Mouse (Mus musculus) thymus, postnatal 4 days (tissue): ENCODE measurements around the gene Fsd2.

Experiments
- DNase-seq: peaks from one replicate; pipeline ENCODE4 v3.0.0; 2021

The Fsd2 gene

DNA sequence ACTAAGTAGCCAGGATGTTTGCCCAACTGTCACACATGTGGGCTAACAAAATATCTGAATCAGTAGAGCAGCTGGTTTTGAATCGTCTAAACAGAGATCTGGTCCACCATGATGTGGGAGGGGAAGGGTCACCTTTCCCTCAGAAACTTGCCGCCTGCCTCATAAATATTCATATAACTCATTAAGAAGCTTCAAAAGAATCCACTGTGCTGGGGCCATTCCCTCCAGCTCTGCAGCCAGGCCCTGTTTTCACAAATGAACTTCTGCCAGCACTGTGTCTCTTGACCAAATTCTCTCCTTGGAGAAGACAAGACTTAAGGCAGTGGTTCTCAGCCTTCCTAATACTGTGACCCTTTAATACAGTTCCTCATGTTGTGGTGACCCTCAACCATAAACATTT, 27.2 kb downstream of the Fsd2 start:
- DNase-seq: no peak

- peak; percentile 21 for DNase-seq
These were observed 28.6 kb downstream of the Fsd2 start for GRCm38 (mm10) chr7:81538070-81538675.

DNA sequence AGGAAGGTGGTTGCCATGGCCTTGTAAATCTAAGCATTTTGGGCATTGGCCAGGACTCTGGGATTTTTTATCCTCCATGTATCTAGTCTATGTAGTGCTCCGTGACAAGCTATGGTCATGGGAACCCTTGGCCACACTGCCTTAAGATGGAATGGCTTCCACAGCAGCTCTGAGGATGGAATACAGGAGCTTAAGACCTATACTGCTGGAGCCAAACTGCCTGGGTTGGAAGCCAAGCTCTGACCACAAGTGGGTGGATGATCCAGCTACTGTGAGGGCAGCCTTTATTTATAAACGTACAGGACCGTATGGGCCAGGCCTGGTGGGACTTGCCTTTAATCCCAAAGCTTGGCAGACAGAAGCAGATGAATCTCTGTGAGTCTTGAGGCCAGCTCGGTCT, 30.3 kb downstream of the Fsd2 start:
- no peak for DNase-seq

GRCm38 (mm10) chr7:81531462-81531861, 35.3 kb downstream of the Fsd2 start:
- no peak for DNase-seq

DNA sequence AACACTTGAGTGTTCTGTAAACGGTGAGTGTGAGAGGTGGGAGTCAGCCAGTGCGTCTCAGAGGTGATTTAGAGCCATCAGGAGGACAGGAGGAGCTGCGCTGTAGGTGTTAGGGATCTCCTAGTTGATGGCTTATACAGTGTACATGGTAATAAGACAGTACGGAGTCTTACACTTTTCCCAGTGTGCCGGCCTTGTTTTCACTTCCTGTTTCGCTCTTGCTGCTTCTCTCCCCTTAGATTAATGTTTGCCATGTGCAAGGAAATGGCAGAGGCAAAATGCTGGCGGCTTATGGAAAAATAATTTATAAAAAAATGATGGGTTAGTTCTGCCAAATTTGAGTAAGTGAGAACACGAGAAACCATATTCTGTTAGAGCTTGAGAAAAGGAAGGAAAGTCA, 37.8 kb downstream of the Fsd2 start:
- DNase-seq: no peak

GRCm38 (mm10) chr7:81523663-81524017, 43.1 kb downstream of the Fsd2 start:
- DNase-seq: no peak

- peak; percentile 91 for DNase-seq
These were observed 43.6 kb downstream of the Fsd2 start for GRCm38 (mm10) chr7:81523008-81523662.

GRCm38 (mm10) chr7:81516154-81517030, 50.4 kb downstream of the Fsd2 start:
- DNase-seq: peak; percentile 28

DNA sequence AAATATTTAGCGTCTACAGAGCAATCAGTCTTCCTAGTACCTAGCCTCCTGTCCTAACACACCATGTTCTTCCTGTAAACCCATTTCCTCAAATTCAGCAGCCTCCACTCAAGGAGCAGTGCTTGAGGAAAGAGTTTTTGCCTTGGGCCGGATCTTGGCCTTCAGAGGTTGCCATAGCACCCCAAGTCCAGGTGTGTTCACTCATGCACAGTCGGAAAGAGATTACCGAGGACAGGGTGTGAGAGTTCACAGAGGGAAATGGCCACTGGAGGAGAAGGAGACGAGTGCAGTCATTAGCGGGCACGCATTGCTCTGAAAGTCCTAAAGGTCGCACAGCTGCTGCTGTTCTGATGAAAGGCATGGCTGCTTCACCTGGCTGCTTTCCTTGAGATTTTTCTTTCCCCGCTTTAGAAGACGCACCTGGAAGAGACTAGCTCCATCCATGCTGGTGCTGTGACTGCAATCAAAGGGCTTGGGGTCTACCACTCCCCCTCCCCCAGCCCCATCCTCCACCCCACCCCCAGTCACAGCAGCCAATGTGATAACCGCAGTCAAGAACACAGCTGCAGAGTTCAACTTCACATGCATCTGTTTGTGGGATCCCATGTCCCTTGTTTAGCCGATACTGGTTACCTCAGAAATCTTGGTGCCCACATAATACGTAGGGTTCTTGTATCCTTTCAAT, 51.7 kb downstream of the Fsd2 start:
- peak; percentile 57 for DNase-seq

DNA sequence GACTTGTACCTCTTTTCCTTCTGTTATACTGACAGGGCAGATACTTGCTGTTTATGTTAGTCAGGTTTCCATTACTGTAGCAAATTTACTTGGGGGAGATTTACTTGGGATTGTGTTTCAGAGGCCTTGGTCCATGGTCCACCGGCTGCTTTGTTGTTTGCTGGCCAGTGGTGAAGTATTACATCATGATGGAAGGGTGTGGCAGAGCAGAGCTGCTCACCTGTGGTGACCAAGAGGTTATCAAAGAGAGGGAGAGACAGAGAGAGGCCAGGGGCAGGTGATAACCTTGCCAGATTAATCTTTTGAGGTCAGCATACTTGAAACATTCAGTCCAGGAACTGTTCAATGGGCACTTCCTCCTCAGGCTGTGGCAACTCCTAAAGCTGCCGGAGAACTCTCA, 65.7 kb downstream of the Fsd2 start:
- DNase-seq: no peak

DNA sequence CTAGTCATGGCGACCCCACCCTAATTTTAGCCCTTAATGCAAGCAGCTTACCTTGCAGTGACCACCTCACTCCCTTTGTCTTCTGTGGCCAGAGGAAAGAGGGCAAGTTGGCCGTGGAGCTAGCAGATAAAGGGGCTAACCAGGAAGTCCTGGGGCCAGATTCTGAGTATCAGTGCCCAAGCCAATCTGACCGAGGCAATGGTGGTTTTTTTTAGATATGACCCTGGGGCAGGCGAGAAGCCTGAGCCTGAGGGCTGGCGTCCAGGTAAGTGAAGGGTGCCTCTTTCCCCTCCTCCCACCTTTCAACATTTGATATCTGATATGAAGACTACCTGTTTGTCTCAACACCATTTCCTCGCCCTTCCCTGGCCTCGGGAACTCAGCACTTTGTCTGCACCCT, 68.6 kb downstream of the Fsd2 start, which contains the start of gene BC048679:
Gene BC048679 (minus strand): TSS at position 101 of the 400 bp plus-strand sequence.
- DNase-seq: no peak

DNA sequence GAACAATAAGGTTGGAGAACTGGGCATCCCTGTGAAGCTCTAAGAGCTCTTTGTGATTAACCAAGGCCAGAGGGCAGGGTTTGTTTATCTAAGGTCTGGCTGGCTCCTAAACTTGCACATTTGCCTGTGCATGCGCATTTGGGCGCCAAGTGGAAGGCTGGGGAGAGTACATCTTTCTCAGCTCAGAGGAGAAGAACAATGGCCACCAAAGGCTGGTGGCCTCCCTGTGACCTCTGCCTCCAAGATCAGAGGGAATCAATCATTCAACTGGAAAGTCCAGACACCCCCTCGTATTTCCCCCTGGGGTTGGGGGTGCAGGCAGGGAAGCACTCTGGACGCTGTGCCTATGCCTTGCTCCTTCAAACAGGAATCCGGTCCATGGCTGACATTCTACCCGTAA, 69.6 kb downstream of the Fsd2 start:
- DNase-seq: no peak

GRCm38 (mm10) chr7:81493331-81494021, 73.3 kb downstream of the Fsd2 start, which contains the start of gene Ap3b2:
Gene Ap3b2 (minus strand): TSS chr7:81493925.
- peak; percentile 75 for DNase-seq

DNA sequence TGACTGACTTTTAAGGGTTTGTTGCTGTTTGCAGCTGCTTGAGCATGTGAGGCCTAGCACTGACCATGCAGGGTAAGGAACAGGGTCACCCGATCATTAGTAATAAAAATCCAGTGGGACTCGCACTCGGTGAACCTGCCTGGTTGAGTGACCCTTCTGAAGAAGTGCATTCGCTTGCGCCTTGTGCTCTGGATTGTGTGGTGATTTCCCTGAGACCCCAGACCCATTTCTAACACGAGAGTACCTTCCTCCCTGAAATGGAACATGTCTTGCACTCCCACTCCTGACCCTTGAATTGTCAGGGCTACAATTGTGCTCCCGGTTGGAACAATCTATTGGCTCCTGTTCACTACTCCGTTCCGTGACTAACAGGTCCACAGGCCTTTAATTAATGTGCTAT, 74.1 kb downstream of the Fsd2 start:
- DNase-seq: no peak

DNA sequence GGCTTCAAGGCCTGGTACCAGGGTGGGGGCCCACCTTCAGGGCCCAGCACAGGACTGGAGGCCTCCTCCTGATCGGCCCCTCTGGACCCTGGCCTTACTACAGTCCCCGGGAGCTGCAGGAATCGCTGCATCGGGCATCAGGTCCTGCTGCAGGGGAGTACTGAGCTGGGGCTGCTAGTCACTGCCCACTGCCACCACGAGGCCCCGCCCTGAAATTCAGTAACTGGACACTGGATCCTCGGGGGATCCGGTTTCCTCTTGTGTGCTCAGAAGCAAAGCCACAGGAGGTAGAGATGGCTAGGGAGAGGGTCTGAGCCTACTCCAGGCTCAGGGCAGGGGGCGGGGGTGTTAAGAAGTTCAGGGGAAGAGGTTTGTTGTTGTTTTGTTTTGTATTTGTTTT, 77.1 kb downstream of the Fsd2 start:
- DNase-seq: no peak
